Comparison of ENCODE assay signal across 9 mouse cellular contexts in genomic region chr9:57562896-57563372, GRCm38 (mm10). TPM values are rescaled to one million over a fixed set of nuclear protein-coding genes. Genes with fewer than 3 reads are reported as not detected.
DNase-seq lines count a peak whose midpoint lies in the region; ATAC-seq lines count a peak whose summit lies in the region.
"Had no signal": no experiment of that assay in that cellular context is flagged by ENCODE, and none has a peak within 500 bp of the region (broad histone marks: within the 10 kb centered on the region; RNA-seq: fewer than 3 reads in every experiment).

No protein-coding gene starts in this region.

- H3K9ac ChIP-seq in hindbrain, embryonic 14.5 days = no peak overlapping the region
- no peak overlapping the region for H3K9ac ChIP-seq in liver, embryonic 15.5 days
- no peak overlapping the region for H3K9ac ChIP-seq in forebrain, embryonic 14.5 days (ENCODE audit: low read length)

- no peak for ATAC-seq in hindbrain, embryonic 14.5 days (ENCODE audit: low FRiP score)
- ATAC-seq in liver, embryonic 15.5 days (ENCODE audit: insufficient read depth) = no peak
- no peak for ATAC-seq in forebrain, embryonic 14.5 days
- ATAC-seq: Patski had no signal

- no peaks in the 10 kb centered on the region for H3K9me3 ChIP-seq in hindbrain, embryonic 14.5 days (ENCODE audit: control insufficient read depth, low read length)
- no peaks in the 10 kb centered on the region for H3K9me3 ChIP-seq in hindbrain, embryonic 10.5 days
- H3K9me3 ChIP-seq in liver, embryonic 15.5 days (replicated peaks) = no peaks in the 10 kb centered on the region
- no peaks in the 10 kb centered on the region for H3K9me3 ChIP-seq in forebrain, embryonic 14.5 days (replicated peaks; ENCODE audit: control insufficient read depth, low read length)

- H3K27me3 ChIP-seq in hindbrain, embryonic 14.5 days (ENCODE audit: control insufficient read depth, insufficient read depth, low read length) = no peaks in the 10 kb centered on the region
- H3K27me3 ChIP-seq in hindbrain, embryonic 10.5 days (ENCODE audit: insufficient read depth, poor library complexity, severe bottlenecking) = no peaks in the 10 kb centered on the region
- H3K27me3 ChIP-seq in liver, embryonic 15.5 days = peaks cover 8% of the 10 kb centered on the region
- H3K27me3 ChIP-seq in forebrain, embryonic 14.5 days (replicated peaks; ENCODE audit: control insufficient read depth, insufficient read depth, low read length) = no peaks in the 10 kb centered on the region

- no peak overlapping the region for H3K27ac ChIP-seq in hindbrain, embryonic 14.5 days
- H3K27ac ChIP-seq in hindbrain, embryonic 10.5 days = no peak overlapping the region
- 0 out of 2 replicates have a peak overlapping the region, but pooled peaks have one; percentile 34 for H3K27ac ChIP-seq in liver, embryonic 15.5 days (replicated peaks)
- no peak overlapping the region for H3K27ac ChIP-seq in forebrain, embryonic 14.5 days (ENCODE audit: low read depth, low read length)

- DNase-seq in hindbrain, embryonic 14.5 days (ENCODE audit: low spot score) = no peak
- no peak for DNase-seq in hindbrain, embryonic 10.5 days (ENCODE audit: low spot score)
- DNase-seq in brain, adult 2 months (ENCODE audit: low read depth, low spot score) = peak; percentile 63
- DNase-seq in heart, postnatal 36 days = peak; percentile 48 to 66
- peak; percentile 66 for DNase-seq in testis, postnatal 14 days (ENCODE audit: low spot score)
- no peak for DNase-seq in thymus, postnatal 0 days (ENCODE audit: low spot score)
- no peak for DNase-seq in forebrain, embryonic 14.5 days (ENCODE audit: low spot score)

- intact Hi-C loops in heart, postnatal 36 days (cut with DNase I) = loop anchor here (2.0 kb wide), 1 partner anchor 22 kb away; no protein-coding TSS in a partner anchor

- 90% methylated on average over 4 of the region's 4 CpGs for WGBS in hindbrain, embryonic 14.5 days
- WGBS in hindbrain, embryonic 10.5 days = 78% methylated on average over 4 of the region's 4 CpGs
- 46% methylated on average over 4 of the region's 4 CpGs for WGBS in liver, embryonic 15.5 days (ENCODE audit: insufficient replicate concordance)
- WGBS in forebrain, embryonic 14.5 days = 91% methylated on average over 4 of the region's 4 CpGs

- 0 out of 2 replicates have a peak overlapping the region, but pooled peaks have one; percentile 1 for H3K4me2 ChIP-seq in hindbrain, embryonic 14.5 days (replicated peaks)
- H3K4me2 ChIP-seq in liver, embryonic 15.5 days = peak overlapping the region; percentile 81; the same call in 1 of the 2 replicates
- H3K4me2 ChIP-seq in forebrain, embryonic 14.5 days (ENCODE audit: low read length) = no peak overlapping the region

- H3K4me1 ChIP-seq in hindbrain, embryonic 14.5 days (replicated peaks; ENCODE audit: control insufficient read depth, insufficient read depth, low read length) = peaks cover 17% of the 10 kb centered on the region
- peaks cover 37% of the 10 kb centered on the region for H3K4me1 ChIP-seq in hindbrain, embryonic 10.5 days (replicated peaks)
- peaks cover 47% of the 10 kb centered on the region for H3K4me1 ChIP-seq in liver, embryonic 15.5 days (replicated peaks)
- H3K4me1 ChIP-seq in forebrain, embryonic 14.5 days (ENCODE audit: control insufficient read depth, insufficient read depth, low read length) = peaks cover 13% of the 10 kb centered on the region

- H3K36me3 ChIP-seq in hindbrain, embryonic 14.5 days (replicated peaks; ENCODE audit: control insufficient read depth, insufficient read depth) = peaks cover 2% of the 10 kb centered on the region; the same call in 1 of the 2 replicates
- peaks cover 10% of the 10 kb centered on the region for H3K36me3 ChIP-seq in hindbrain, embryonic 10.5 days
- peaks cover 2% of the 10 kb centered on the region; the same call in 1 of the 2 replicates for H3K36me3 ChIP-seq in liver, embryonic 15.5 days (replicated peaks)
- peaks cover under 1% of the 10 kb centered on the region for H3K36me3 ChIP-seq in forebrain, embryonic 14.5 days (ENCODE audit: control insufficient read depth, insufficient read depth, low read length)

- H3K4me3 ChIP-seq in hindbrain, embryonic 14.5 days (replicated peaks; ENCODE audit: low read length) = no peak overlapping the region
- no peak overlapping the region for H3K4me3 ChIP-seq in hindbrain, embryonic 10.5 days
- no peak overlapping the region for H3K4me3 ChIP-seq in liver, embryonic 15.5 days (replicated peaks)
- no peak overlapping the region for H3K4me3 ChIP-seq in forebrain, embryonic 14.5 days (ENCODE audit: low read depth, low read length)

RNA-seq across cellular contexts. Expression of gene Scamp2, which starts 2.2 kb away (rescaled TPM):
- polyA plus RNA-seq in hindbrain, embryonic 14.5 days (2014; fragmentation: Nextera tagmentation; extraction: Ambion mirVana) = 44.0 and 45.0 TPM in 2 replicates
- polyA plus RNA-seq in hindbrain, embryonic 10.5 days (2016; fragmentation: Nextera tagmentation; extraction: Ambion mirVana) = 50.7 and 59.7 TPM in 2 replicates
- 10 to 100 TPM; 25.8 to 29.4 TPM for total RNA-seq in heart, postnatal 36 days (2021)
- 24.9 and 25.7 TPM in 2 replicates for polyA plus RNA-seq in liver, embryonic 15.5 days (2015; fragmentation: Nextera tagmentation; extraction: Ambion mirVana)
- polyA plus RNA-seq in thymus, postnatal 0 days (2015; fragmentation: Nextera tagmentation; extraction: Ambion mirVana) = 58.4 and 65.2 TPM in 2 replicates
- polyA plus RNA-seq in forebrain, embryonic 14.5 days (2014; fragmentation: Nextera tagmentation; extraction: Ambion mirVana) = 55.5 and 56.4 TPM in 2 replicates

RNA-seq across cellular contexts. Expression of gene Mpi, which starts 10.4 kb away (rescaled TPM):
- 54.7 and 60.0 TPM in 2 replicates for polyA plus RNA-seq in hindbrain, embryonic 14.5 days (2014; fragmentation: Nextera tagmentation; extraction: Ambion mirVana)
- polyA plus RNA-seq in hindbrain, embryonic 10.5 days (2016; fragmentation: Nextera tagmentation; extraction: Ambion mirVana) = 61.7 and 74.1 TPM in 2 replicates
- 100 to 1,000 TPM; 129 to 161 TPM for total RNA-seq in heart, postnatal 36 days (2021)
- polyA plus RNA-seq in liver, embryonic 15.5 days (2015; fragmentation: Nextera tagmentation; extraction: Ambion mirVana) = 11.9 and 12.5 TPM in 2 replicates
- polyA plus RNA-seq in thymus, postnatal 0 days (2015; fragmentation: Nextera tagmentation; extraction: Ambion mirVana) = 20.9 and 21.6 TPM in 2 replicates
- 46.1 and 47.5 TPM in 2 replicates for polyA plus RNA-seq in forebrain, embryonic 14.5 days (2014; fragmentation: Nextera tagmentation; extraction: Ambion mirVana)

RNA-seq across cellular contexts. Expression of gene Fam219b, which starts 25.6 kb away (rescaled TPM):
- polyA plus RNA-seq in hindbrain, embryonic 14.5 days (2014; fragmentation: Nextera tagmentation; extraction: Ambion mirVana) = 21.2 and 23.1 TPM in 2 replicates
- polyA plus RNA-seq in hindbrain, embryonic 10.5 days (2016; fragmentation: Nextera tagmentation; extraction: Ambion mirVana) = 16.1 and 16.3 TPM in 2 replicates
- 1 to 10 TPM; 7.2 to 8.3 TPM for total RNA-seq in heart, postnatal 36 days (2021)
- 6.1 and 6.5 TPM in 2 replicates for polyA plus RNA-seq in liver, embryonic 15.5 days (2015; fragmentation: Nextera tagmentation; extraction: Ambion mirVana)
- 15.5 and 17.7 TPM in 2 replicates for polyA plus RNA-seq in thymus, postnatal 0 days (2015; fragmentation: Nextera tagmentation; extraction: Ambion mirVana)
- polyA plus RNA-seq in forebrain, embryonic 14.5 days (2014; fragmentation: Nextera tagmentation; extraction: Ambion mirVana) = 20.4 and 23.6 TPM in 2 replicates

RNA-seq across cellular contexts. Expression of gene Ulk3, which starts 26.3 kb away (rescaled TPM):
- 18.7 and 19.4 TPM in 2 replicates for polyA plus RNA-seq in hindbrain, embryonic 14.5 days (2014; fragmentation: Nextera tagmentation; extraction: Ambion mirVana)
- polyA plus RNA-seq in hindbrain, embryonic 10.5 days (2016; fragmentation: Nextera tagmentation; extraction: Ambion mirVana) = 14.2 and 14.6 TPM in 2 replicates
- 1 to 10 TPM; 7.1 to 8.2 TPM for total RNA-seq in heart, postnatal 36 days (2021)
- 3.5 and 4.4 TPM in 2 replicates for polyA plus RNA-seq in liver, embryonic 15.5 days (2015; fragmentation: Nextera tagmentation; extraction: Ambion mirVana)
- 11.1 and 13.9 TPM in 2 replicates for polyA plus RNA-seq in thymus, postnatal 0 days (2015; fragmentation: Nextera tagmentation; extraction: Ambion mirVana)
- polyA plus RNA-seq in forebrain, embryonic 14.5 days (2014; fragmentation: Nextera tagmentation; extraction: Ambion mirVana) = 5.2 and 10.8 TPM in 2 replicates

RNA-seq across cellular contexts. Expression of gene Cox5a, which starts 41.9 kb away (rescaled TPM):
- polyA plus RNA-seq in hindbrain, embryonic 14.5 days (2014; fragmentation: Nextera tagmentation; extraction: Ambion mirVana) = 956 and 1,017 TPM in 2 replicates
- 712 and 781 TPM in 2 replicates for polyA plus RNA-seq in hindbrain, embryonic 10.5 days (2016; fragmentation: Nextera tagmentation; extraction: Ambion mirVana)
- total RNA-seq in heart, postnatal 36 days (2021) = 1,000 to 10,000 TPM; 2,624 to 2,673 TPM
- polyA plus RNA-seq in liver, embryonic 15.5 days (2015; fragmentation: Nextera tagmentation; extraction: Ambion mirVana) = 249 and 287 TPM in 2 replicates
- 862 and 907 TPM in 2 replicates for polyA plus RNA-seq in thymus, postnatal 0 days (2015; fragmentation: Nextera tagmentation; extraction: Ambion mirVana)
- polyA plus RNA-seq in forebrain, embryonic 14.5 days (2014; fragmentation: Nextera tagmentation; extraction: Ambion mirVana) = 791 and 827 TPM in 2 replicates

Comparison
In these comparisons a context has a peak if more than half of its experiments do, and no peak if none do; other contexts are left out.
1. DNase-seq: peak in brain, adult 2 months (single experiment), heart, postnatal 36 days (2 of 2) and testis, postnatal 14 days (single experiment); none in hindbrain, embryonic 14.5 days (single experiment), hindbrain, embryonic 10.5 days (single experiment), thymus, postnatal 0 days (single experiment) and forebrain, embryonic 14.5 days (single experiment).